Comparison of ENCODE assay signal across 31 mouse cellular contexts in genomic region chr5:113466536-113466935, GRCm38 (mm10). TPM values are rescaled to one million over a fixed set of nuclear protein-coding genes. Genes with fewer than 3 reads are reported as not detected.
DNase-seq lines count a peak whose midpoint lies in the region; ATAC-seq lines count a peak whose summit lies in the region.
"Had no signal": no experiment of that assay in that cellular context is flagged by ENCODE, and none has a peak within 500 bp of the region (broad histone marks: within the 10 kb centered on the region; RNA-seq: fewer than 3 reads in every experiment).

No protein-coding gene starts in this region.

- 46% methylated on average over 6 of the region's 6 CpGs for WGBS in hindbrain, embryonic 13.5 days
- WGBS in hindbrain, embryonic 14.5 days, result 51% methylated on average over 6 of the region's 6 CpGs
- WGBS in neural tube, embryonic 13.5 days, result 52% methylated on average over 6 of the region's 6 CpGs
- 38% methylated on average over 6 of the region's 6 CpGs for WGBS in neural tube, embryonic 15.5 days

- peaks cover 44% of the 10 kb centered on the region for H3K4me1 ChIP-seq in hindbrain, embryonic 13.5 days (replicated peaks)
- peaks cover 10% of the 10 kb centered on the region for H3K4me1 ChIP-seq in hindbrain, embryonic 14.5 days (replicated peaks; ENCODE audit: control insufficient read depth, insufficient read depth, low read length)
- peaks cover 39% of the 10 kb centered on the region for H3K4me1 ChIP-seq in neural tube, embryonic 13.5 days (replicated peaks)
- H3K4me1 ChIP-seq in neural tube, embryonic 15.5 days, result peaks cover 37% of the 10 kb centered on the region

- no peak overlapping the region for H3K4me3 ChIP-seq in hindbrain, embryonic 13.5 days
- no peak overlapping the region for H3K4me3 ChIP-seq in hindbrain, embryonic 14.5 days (replicated peaks; ENCODE audit: low read length)
- no peak overlapping the region for H3K4me3 ChIP-seq in neural tube, embryonic 13.5 days
- no peak overlapping the region for H3K4me3 ChIP-seq in neural tube, embryonic 15.5 days (replicated peaks)
- H3K4me3 ChIP-seq: erythroblast, embryonic 14.5 days; forebrain, embryonic 15.5 days; heart, adult 2 months; heart, embryonic 12.5 days had no signal

- H3K9me3 ChIP-seq in hindbrain, embryonic 13.5 days, result no peaks in the 10 kb centered on the region
- H3K9me3 ChIP-seq in hindbrain, embryonic 14.5 days (ENCODE audit: control insufficient read depth, low read length), result no peaks in the 10 kb centered on the region
- no peaks in the 10 kb centered on the region for H3K9me3 ChIP-seq in neural tube, embryonic 13.5 days
- H3K9me3 ChIP-seq in neural tube, embryonic 15.5 days (replicated peaks), result no peaks in the 10 kb centered on the region
- H3K9me3 ChIP-seq: forebrain, embryonic 15.5 days; heart, embryonic 12.5 days had no signal

- no peaks in the 10 kb centered on the region for H3K36me3 ChIP-seq in hindbrain, embryonic 13.5 days
- H3K36me3 ChIP-seq in hindbrain, embryonic 14.5 days (replicated peaks; ENCODE audit: control insufficient read depth, insufficient read depth), result no peaks in the 10 kb centered on the region
- no peaks in the 10 kb centered on the region for H3K36me3 ChIP-seq in neural tube, embryonic 13.5 days
- no peaks in the 10 kb centered on the region for H3K36me3 ChIP-seq in neural tube, embryonic 15.5 days
- H3K36me3 ChIP-seq: forebrain, embryonic 15.5 days; heart, embryonic 12.5 days had no signal

- H3K27me3 ChIP-seq in hindbrain, embryonic 13.5 days, result peaks cover 15% of the 10 kb centered on the region; the same call in 1 of the 2 replicates
- H3K27me3 ChIP-seq in hindbrain, embryonic 14.5 days (ENCODE audit: control insufficient read depth, insufficient read depth, low read length), result 0 out of 2 replicates have a peak, but pooled peaks cover 4% of the 10 kb centered on the region
- peaks cover 12% of the 10 kb centered on the region; the same call in 1 of the 2 replicates for H3K27me3 ChIP-seq in neural tube, embryonic 13.5 days
- no peaks in the 10 kb centered on the region for H3K27me3 ChIP-seq in neural tube, embryonic 15.5 days (replicated peaks)

- DNase-seq in hindbrain, embryonic 14.5 days (ENCODE audit: low spot score), result no peak
- DNase-seq in retina, embryonic 14.5 days (ENCODE audit: low spot score), result peak; percentile 67
- no peak for DNase-seq in cerebellum, postnatal 10 days
- no peak for DNase-seq in heart, postnatal 25 days (ENCODE audit: low spot score)
- DNase-seq: adrenal gland, postnatal 14 days; cerebellum, adult 11 months; cerebellum, adult 9-10 months; embryo, embryonic 11 days; gastrocnemius, postnatal 36 days; heart, adult 2 months; kidney, adult 8-10 months; kidney, postnatal 4 days; left cerebral cortex, postnatal 4 days; liver; lung, adult 2 months; lung, postnatal 10 days; right cerebral cortex, postnatal 4 days; thymus, adult 2 months; thymus, postnatal 36 days had no signal

- 0 out of 2 replicates have a peak overlapping the region, but pooled peaks have one; percentile 5 for H3K9ac ChIP-seq in hindbrain, embryonic 13.5 days
- no peak overlapping the region for H3K9ac ChIP-seq in hindbrain, embryonic 14.5 days
- H3K9ac ChIP-seq in neural tube, embryonic 13.5 days, result 0 out of 2 replicates have a peak overlapping the region, but pooled peaks have one; percentile 17
- no peak overlapping the region for H3K9ac ChIP-seq in neural tube, embryonic 15.5 days (replicated peaks)
- H3K9ac ChIP-seq: forebrain, embryonic 15.5 days; heart, embryonic 12.5 days; liver, embryonic 14.5 days had no signal

- H3K4me2 ChIP-seq in hindbrain, embryonic 13.5 days, result no peak overlapping the region
- H3K4me2 ChIP-seq in hindbrain, embryonic 14.5 days (replicated peaks), result no peak overlapping the region
- H3K4me2 ChIP-seq in neural tube, embryonic 13.5 days, result no peak overlapping the region
- H3K4me2 ChIP-seq in neural tube, embryonic 15.5 days, result no peak overlapping the region
- H3K4me2 ChIP-seq: forebrain, embryonic 15.5 days; heart, embryonic 12.5 days had no signal

- H3K27ac ChIP-seq in hindbrain, embryonic 13.5 days, result no peak overlapping the region
- no peak overlapping the region for H3K27ac ChIP-seq in hindbrain, embryonic 14.5 days
- H3K27ac ChIP-seq in neural tube, embryonic 13.5 days (replicated peaks), result no peak overlapping the region
- H3K27ac ChIP-seq in neural tube, embryonic 15.5 days (replicated peaks), result no peak overlapping the region
- H3K27ac ChIP-seq: forebrain, embryonic 15.5 days; heart, adult 2 months; kidney, postnatal 0 days; liver, embryonic 14.5 days; macrophage had no signal

- no peak for ATAC-seq in hindbrain, embryonic 13.5 days (ENCODE audit: low FRiP score)
- no peak for ATAC-seq in hindbrain, embryonic 14.5 days (ENCODE audit: low FRiP score)
- ATAC-seq in neural tube, embryonic 13.5 days (ENCODE audit: low read depth), result no peak
- ATAC-seq in neural tube, embryonic 15.5 days (ENCODE audit: low FRiP score), result no peak
- ATAC-seq: CD4-positive, CD25-positive, alpha-beta regulatory T cell, adult 4 months; forebrain, embryonic 15.5 days; intestine, embryonic 16.5 days had no signal

- intact Hi-C loops in heart, postnatal 25 days (cut with DNase I), result no loop called here

RNA-seq across cellular contexts. Expression of gene Wscd2, which starts 23.6 kb away (rescaled TPM):
- 9.8 and 10.4 TPM in 2 replicates for polyA plus RNA-seq in hindbrain, embryonic 13.5 days (2015; fragmentation: Nextera tagmentation; extraction: Ambion mirVana)
- 13.6 and 13.7 TPM in 2 replicates for polyA plus RNA-seq in hindbrain, embryonic 14.5 days (2014; fragmentation: Nextera tagmentation; extraction: Ambion mirVana)
- 16.3 and 16.5 TPM in 2 replicates for polyA plus RNA-seq in neural tube, embryonic 13.5 days (2015; fragmentation: Nextera tagmentation; extraction: Ambion mirVana)
- polyA plus RNA-seq in neural tube, embryonic 15.5 days (2015; fragmentation: Nextera tagmentation; extraction: Ambion mirVana), result 18.2 and 22.6 TPM in 2 replicates
- total RNA-seq in heart, postnatal 25 days (2021), result under 1 TPM; 0.34 to 0.36 TPM
- total RNA-seq: hematopoietic stem cell, adult 5-6 weeks had no signal
- polyA plus RNA-seq: erythroblast, embryonic 14.5 days; macrophage had no signal

Comparison
In these comparisons a context has a peak if more than half of its experiments do, and no peak if none do; other contexts are left out.
1. H3K9ac ChIP-seq: peak in hindbrain, embryonic 13.5 days (single experiment) and neural tube, embryonic 13.5 days (single experiment); none in hindbrain, embryonic 14.5 days (single experiment) and neural tube, embryonic 15.5 days (single experiment).